Mouse (Mus musculus) stomach, postnatal 0 days (tissue): ENCODE measurements around the gene Pitpnm3.

Source experiments
- CTCF ChIP-seq: IDR thresholded peaks from 2 replicates; pipeline ENCODE4 v1.5.1; 2016; ENCODE audit warnings: antibody characterized with exemption, low read depth, mild to moderate bottlenecking, moderate library complexity
- EP300 ChIP-seq: optimal IDR thresholded peaks from 2 replicates; pipeline ENCODE3; 2016; ENCODE audit warnings: antibody characterized with exemption

DNA sequence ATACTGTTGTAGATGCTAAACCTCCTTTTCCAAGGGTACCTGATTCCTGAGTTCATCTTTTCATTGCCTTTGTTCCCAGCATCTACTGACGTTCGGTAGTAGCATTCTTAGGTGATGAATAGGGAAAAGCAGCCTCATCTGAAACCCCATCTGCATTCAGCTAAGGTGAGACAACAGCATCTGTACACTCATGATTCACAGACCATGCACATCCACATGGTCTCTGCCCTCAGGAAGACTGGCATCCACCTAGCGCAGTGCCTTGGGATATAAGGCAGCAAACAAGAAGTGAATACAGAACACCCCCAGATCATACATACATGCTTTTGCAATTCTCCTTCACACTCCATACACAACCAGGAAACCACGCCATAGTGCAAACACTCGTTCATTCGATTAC, 39.1 kb upstream of the Pitpnm3 start:
- no peak for TF ChIP-seq CTCF
- no peak for TF ChIP-seq EP300
